Mouse (Mus musculus): Measurements from ENCODE around the gene Lenep.
A peak's percentile ranks its signal among the peaks of the same experiment; 100 is the strongest.

The Lenep gene

DNA sequence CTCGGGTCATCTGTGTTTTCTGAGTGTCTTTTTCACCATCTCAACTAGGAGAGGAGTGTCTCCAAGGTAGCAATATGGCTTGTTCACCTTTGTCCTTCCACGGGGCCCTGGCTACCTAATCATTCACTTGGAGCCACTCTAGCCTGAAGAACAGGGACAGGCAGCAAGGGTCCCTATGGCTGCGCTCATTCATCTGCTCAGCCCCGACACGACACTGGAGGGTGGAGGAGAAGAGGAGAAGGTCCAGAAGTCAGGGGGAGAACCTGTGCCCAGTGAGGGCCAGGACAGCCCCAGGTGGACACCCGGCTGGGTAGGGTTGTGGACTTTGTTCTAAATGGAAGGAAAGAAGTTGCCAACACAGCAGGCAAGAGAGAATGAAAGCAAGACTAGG, 47.1 kb downstream of the Lenep start:
- DNase-seq (ENCODE audit: low read depth, low spot score): no peak
- H3K27me3 ChIP-seq (ENCODE audit: control insufficient read depth, insufficient read depth, low read length, poor library complexity, severe bottlenecking): no peaks in the 10 kb centered on the region
- H3K36me3 ChIP-seq (ENCODE audit: control insufficient read depth, insufficient read depth, low read length, poor library complexity, severe bottlenecking): no peaks in the 10 kb centered on the region

DNA sequence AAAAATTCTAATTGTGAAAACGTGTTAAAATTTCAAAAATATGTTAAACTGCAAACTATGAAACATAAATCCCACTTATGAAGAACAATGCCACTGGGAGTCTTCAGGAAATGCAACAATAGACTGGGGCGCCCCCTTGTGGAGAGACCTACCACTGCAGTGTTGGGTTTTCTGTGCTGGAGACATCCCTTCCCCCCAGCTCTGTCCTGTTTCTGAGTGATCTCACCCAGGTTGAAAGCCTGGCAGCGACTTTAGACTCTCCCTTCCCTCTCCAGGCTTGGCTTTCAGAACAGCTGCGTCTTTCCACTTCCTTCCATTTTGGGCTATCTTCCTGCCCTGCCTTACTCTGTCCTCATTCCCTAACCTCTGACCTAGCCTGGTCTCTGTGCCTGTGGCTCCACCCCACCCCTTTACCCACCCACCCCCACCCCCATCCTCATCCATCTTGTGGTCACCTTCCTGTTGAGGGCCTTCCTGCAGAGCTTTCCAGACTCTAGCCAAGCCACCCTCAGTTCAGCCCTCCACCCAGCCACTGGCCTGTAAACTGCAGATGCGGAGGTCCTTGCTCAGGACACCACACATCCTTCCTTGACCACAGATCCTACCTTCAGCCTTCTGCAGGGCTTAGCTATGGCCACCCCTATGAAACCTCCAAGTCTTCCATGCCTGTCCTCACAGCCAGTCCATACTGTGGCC, 47.6 kb downstream of the Lenep start:
- peak; percentile 83 for DNase-seq (ENCODE audit: low read depth, low spot score)
- Histone ChIP-seq H3K36me3 (ENCODE audit: control insufficient read depth, insufficient read depth, low read length, poor library complexity, severe bottlenecking) (no peaks in the 10 kb centered on the region), H3K27me3 (ENCODE audit: control insufficient read depth, insufficient read depth, low read length, poor library complexity, severe bottlenecking) (no peaks in the 10 kb centered on the region)

DNA sequence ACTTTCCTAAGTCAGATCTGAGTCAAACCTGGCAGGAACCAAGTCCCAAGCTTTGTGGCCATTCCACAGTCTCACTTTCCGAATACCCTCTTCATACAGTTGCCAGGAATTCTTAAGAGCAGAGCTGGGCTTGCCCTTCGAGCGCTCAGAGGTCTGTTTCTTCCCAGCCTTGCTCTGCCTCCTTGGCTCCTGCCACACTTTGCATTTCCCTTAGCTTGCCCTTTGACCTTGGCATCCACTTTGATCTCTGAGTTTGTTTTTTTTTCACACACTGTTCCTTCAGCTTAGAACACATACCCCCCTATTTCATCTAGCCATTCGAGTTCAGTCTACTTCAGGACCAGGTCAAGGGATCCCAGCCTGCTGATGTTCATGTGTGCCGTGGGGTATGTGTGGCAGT, 51.3 kb downstream of the Lenep start:
- DNase-seq (ENCODE audit: low read depth, low spot score): no peak
- H3K27me3 ChIP-seq (ENCODE audit: control insufficient read depth, insufficient read depth, low read length, poor library complexity, severe bottlenecking): no peaks in the 10 kb centered on the region
- no peaks in the 10 kb centered on the region for H3K36me3 ChIP-seq (ENCODE audit: control insufficient read depth, insufficient read depth, low read length, poor library complexity, severe bottlenecking)

Measured in splenic B cell, adult 2 months (primary cell).